Mouse (Mus musculus): Measurements from ENCODE around the gene Asb13. TPM values are rescaled to one million over a fixed set of nuclear protein-coding genes. Genes with fewer than 3 reads are reported as not detected.

Asb13 gene
- total and polyA plus RNA-seq, 3 experiments = 2.6 to 6.0 TPM; not detected in 1

DNA sequence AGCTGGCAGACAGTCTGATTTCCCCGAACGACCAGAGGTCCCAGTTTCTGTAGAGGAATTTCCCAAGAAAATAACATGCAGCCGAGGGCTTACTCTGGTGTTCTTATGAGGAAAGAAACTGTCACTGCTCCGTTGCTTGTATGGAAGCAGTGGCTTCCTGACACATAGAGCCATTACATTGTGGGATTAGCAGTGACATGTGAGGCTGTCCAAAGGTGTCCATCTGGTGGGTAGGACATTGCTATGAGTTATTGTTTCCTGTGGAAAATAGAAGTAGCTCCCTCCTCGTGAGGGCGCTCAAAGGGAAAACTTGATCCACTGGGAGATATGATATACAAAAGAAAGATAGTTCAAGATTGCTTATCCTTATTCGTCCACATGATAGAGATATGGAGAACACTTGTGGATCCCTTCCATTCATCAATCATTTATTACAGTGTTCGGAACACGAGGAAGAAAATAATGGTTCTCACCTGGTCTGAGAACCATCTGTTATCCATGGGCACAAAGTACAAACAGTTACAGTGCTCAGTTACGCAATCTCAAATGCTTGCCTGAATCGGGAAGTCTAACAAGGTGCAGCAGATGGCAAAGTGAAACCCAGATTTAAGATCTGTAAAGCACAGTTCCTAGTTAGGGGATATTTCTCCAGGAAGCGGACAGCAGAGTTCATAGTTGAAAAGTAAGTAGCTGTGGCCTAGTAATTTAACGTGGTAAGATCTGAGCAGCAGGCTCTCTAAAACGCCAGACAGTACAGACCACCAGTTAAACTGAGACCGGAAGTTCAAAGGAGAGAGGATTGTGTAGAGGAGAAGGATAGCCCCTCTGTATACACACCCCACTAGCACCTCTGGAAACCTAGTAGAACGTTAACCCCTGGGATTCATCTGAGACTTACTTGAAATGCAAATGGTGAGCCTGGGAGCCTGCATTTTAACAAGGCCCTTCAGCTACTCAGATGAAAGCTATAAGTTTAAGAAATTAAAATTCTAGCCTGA is 25.6 kb downstream of the Asb13 start:
- Histone ChIP-seq H3K27me3 (ENCODE audit: control insufficient read depth in 1 of 2, insufficient read depth in 2 of 2, low read length in 2 of 2) (peaks cover 0 to 2% of the 10 kb centered on the region in 2 experiments; a peak in 2 of 4 replicates), H3K36me3 (ENCODE audit: control insufficient read depth in 1 of 2, insufficient read depth in 2 of 2, low read length in 2 of 2) (no peaks in the 10 kb centered on the region)
- TF ChIP-seq NELFE (IDR thresholded peaks at IDR 0.05; ENCODE audit: low read depth, low read length) = no peak
- no peak for TF ChIP-seq GABPA (IDR thresholded peaks at IDR 0.05; ENCODE audit: low read depth, low read length)
- no peak for TF ChIP-seq MAX (IDR thresholded peaks at IDR 0.05; ENCODE audit: low read length)
- TF ChIP-seq POLR2AphosphoS5 (IDR thresholded peaks at IDR 0.05; ENCODE audit: borderline replicate concordance, low read depth, low read length) = no peak
- TF ChIP-seq MYB (IDR thresholded peaks at IDR 0.05; ENCODE audit: low read depth, low read length) = no peak
- TF ChIP-seq RAD21 (IDR thresholded peaks at IDR 0.05; ENCODE audit: low read depth, low read length) = no peak
- TF ChIP-seq RCOR1 (IDR thresholded peaks at IDR 0.05; ENCODE audit: low read depth, low read length) = no peak
- no peak for TF ChIP-seq CTCF (IDR thresholded peaks at IDR 0.05 in 2 of 3, conservative IDR thresholded peaks at IDR 0.05 in 1 of 3; ENCODE audit: control insufficient read depth in 1 of 3, insufficient read depth in 1 of 3, low read depth in 2 of 3, low read length in 3 of 3, poor library complexity in 1 of 3, severe bottlenecking in 1 of 3)
- no peak for TF ChIP-seq USF2 (IDR thresholded peaks at IDR 0.05; ENCODE audit: borderline replicate concordance in 1 of 2, insufficient read depth in 1 of 2, low read depth in 1 of 2, low read length in 2 of 2)
- no peak for TF ChIP-seq JUND (IDR thresholded peaks at IDR 0.05; ENCODE audit: low read depth, low read length)
- TF ChIP-seq USF1 (IDR thresholded peaks at IDR 0.05; ENCODE audit: low read depth, low read length) = no peak
- no peak for TF ChIP-seq UBTF (IDR thresholded peaks at IDR 0.05; ENCODE audit: borderline replicate concordance, insufficient read depth, low read depth, low read length)
- no peak for TF ChIP-seq ZKSCAN1 (IDR thresholded peaks at IDR 0.05; ENCODE audit: low read depth, low read length)
- TF ChIP-seq MYC (IDR thresholded peaks at IDR 0.05; ENCODE audit: low read depth, low read length) = no peak

GRCm38 (mm10) chr13:3664241-3664640 is 30.4 kb downstream of the Asb13 start:
- Histone ChIP-seq H3K9ac (ENCODE audit: control insufficient read depth, low read depth, low read length, poor library complexity, severe bottlenecking) (no peak overlapping the region), H3K27me3 (ENCODE audit: control insufficient read depth in 1 of 2, insufficient read depth in 2 of 2, low read length in 2 of 2) (peaks cover 0 to 2% of the 10 kb centered on the region in 2 experiments; a peak in 2 of 4 replicates), H3K27ac (ENCODE audit: control insufficient read depth, low read depth, low read length) (no peak overlapping the region), H3K36me3 (ENCODE audit: control insufficient read depth in 1 of 2, insufficient read depth in 2 of 2, low read length in 2 of 2) (no peaks in the 10 kb centered on the region), H3K9me3 (replicated peaks; ENCODE audit: insufficient read depth, low read length) (no peaks in the 10 kb centered on the region), H3K4me3 (ENCODE audit: control insufficient read depth in 1 of 2, insufficient read depth in 1 of 2, low read depth in 2 of 2, low read length in 2 of 2) (no peak overlapping the region), H3K4me1 (ENCODE audit: control insufficient read depth in 1 of 2, insufficient read depth in 2 of 2, low read length in 2 of 2) (no peaks in the 10 kb centered on the region), H3K79me2 (ENCODE audit: control insufficient read depth, insufficient read depth, low read length, poor library complexity) (no peaks in the 10 kb centered on the region)
- TF ChIP-seq JUND (IDR thresholded peaks at IDR 0.05; ENCODE audit: low read depth, low read length) (no peak), KAT2A (conservative IDR thresholded peaks at IDR 0.05; ENCODE audit: low read depth, low read length) (no peak), NELFE (IDR thresholded peaks at IDR 0.05; ENCODE audit: low read depth, low read length) (no peak), RCOR1 (IDR thresholded peaks at IDR 0.05; ENCODE audit: low read depth, low read length) (no peak), MEF2A (IDR thresholded peaks at IDR 0.05; ENCODE audit: extremely low read depth, insufficient replicate concordance, low read depth, low read length, poor library complexity, severe bottlenecking) (no peak), E2F4 (IDR thresholded peaks at IDR 0.05; ENCODE audit: borderline replicate concordance, low read depth, low read length) (no peak), TCF12 (IDR thresholded peaks at IDR 0.05; ENCODE audit: low read depth, low read length) (no peak), POLR2AphosphoS2 (IDR thresholded peaks at IDR 0.05; ENCODE audit: low read length) (no peak), MAX (IDR thresholded peaks at IDR 0.05; ENCODE audit: low read length) (no peak), RAD21 (IDR thresholded peaks at IDR 0.05; ENCODE audit: low read depth, low read length) (no peak), TBP (IDR thresholded peaks at IDR 0.05; ENCODE audit: low read depth, low read length) (no peak), CHD1 (IDR thresholded peaks at IDR 0.05; ENCODE audit: low read depth, low read length) (no peak), ZNF384 (IDR thresholded peaks at IDR 0.05; ENCODE audit: low read depth, low read length) (no peak), MAZ (IDR thresholded peaks at IDR 0.05; ENCODE audit: low read depth, low read length) (no peak)
- no peak for DNase-seq (ENCODE audit: low read depth, low spot score)

More for the DNA sequence above, 25.6 kb downstream of the Asb13 start:
- no peaks in the 10 kb centered on the region for H3K79me2 ChIP-seq (ENCODE audit: control insufficient read depth, insufficient read depth, low read length, poor library complexity)
- no peak overlapping the region for H3K27ac ChIP-seq (ENCODE audit: control insufficient read depth, low read depth, low read length)
- DNase-seq (ENCODE audit: low read depth, low spot score) = no peak
- no peaks in the 10 kb centered on the region for H3K9me3 ChIP-seq (replicated peaks; ENCODE audit: insufficient read depth, low read length)
- no peak overlapping the region for H3K9ac ChIP-seq (ENCODE audit: control insufficient read depth, low read depth, low read length, poor library complexity, severe bottlenecking)
- no peak overlapping the region for H3K4me3 ChIP-seq (ENCODE audit: control insufficient read depth in 1 of 2, insufficient read depth in 1 of 2, low read depth in 2 of 2, low read length in 2 of 2)
- no peaks in the 10 kb centered on the region for H3K4me1 ChIP-seq (ENCODE audit: control insufficient read depth in 1 of 2, insufficient read depth in 2 of 2, low read length in 2 of 2)

Measured in MEL (cell line).